Mouse (Mus musculus) neural tube, embryonic 15.5 days (tissue): ENCODE measurements around the gene Zdhhc24. TPM values are rescaled to one million over a fixed set of nuclear protein-coding genes. Genes with fewer than 3 reads are reported as not detected.

ENCODE experiments used
- ATAC-seq: fragments of 200-750 bp; cut with Nextera tagmentation; 2 replicates; pipeline ENCODE4 v1.8.0; 2017; ENCODE audit warnings: mild to moderate bottlenecking, moderate TSS enrichment, moderate library complexity; ENCODE audit not compliant: low FRiP score
- H3K27ac ChIP-seq: fragments of 300-500 bp; sonication (generic); replicated peaks from 2 replicates; pipeline ENCODE4 v1.5.1; 2015; ENCODE audit warnings: mild to moderate bottlenecking, inconsistent platforms
- H3K27me3 ChIP-seq: fragments of 300-500 bp; sonication (generic); replicated peaks from 2 replicates; pipeline ENCODE4 v1.6.1; 2015; ENCODE audit warnings: inconsistent platforms
- H3K36me3 ChIP-seq: fragments of 300-500 bp; sonication (generic); 2 replicates; pipeline ENCODE4 v1.6.1; 2015; ENCODE audit warnings: inconsistent platforms
- H3K4me1 ChIP-seq: fragments of 300-500 bp; sonication (generic); 2 replicates; pipeline ENCODE4 v1.6.1; 2015; ENCODE audit warnings: inconsistent platforms
- H3K4me2 ChIP-seq: fragments of 300-500 bp; sonication (generic); 2 replicates; pipeline ENCODE4 v1.6.1; 2015; ENCODE audit warnings: inconsistent platforms, mild to moderate bottlenecking, moderate library complexity
- H3K4me3 ChIP-seq: fragments of 300-500 bp; sonication (generic); replicated peaks from 2 replicates; pipeline ENCODE4 v1.5.1; 2015; ENCODE audit warnings: mild to moderate bottlenecking, inconsistent platforms
- H3K9ac ChIP-seq: fragments of 300-500 bp; sonication (generic); replicated peaks from 2 replicates; pipeline ENCODE4 v1.6.1; 2015; ENCODE audit warnings: mild to moderate bottlenecking, inconsistent platforms
- H3K9me3 ChIP-seq: fragments of 300-500 bp; sonication (generic); replicated peaks from 2 replicates; pipeline ENCODE4 v1.6.1; 2016; ENCODE audit warnings: inconsistent platforms
- WGBS: fragments of 180-500 bp; shearing (Covaris S2); methylation state at CpG from one replicate; pipeline ENCODE4 v1.1.7; 2015; ENCODE audit warnings: mixed read lengths; 5-methylcytosine and 5-hydroxymethylcytosine counted together
- polyA plus RNA-seq: library from polyadenylated mRNA; unstranded; fragments of >200 nt; fragmentation: Nextera tagmentation; extraction: Ambion mirVana; gene quantifications from 2 replicates; pipeline ENCODE4 v1.2.1, GENCODE M21; 2015

Zdhhc24 gene
- polyA plus RNA-seq, result 19.7 and 20.5 TPM in 2 replicates

DNA sequence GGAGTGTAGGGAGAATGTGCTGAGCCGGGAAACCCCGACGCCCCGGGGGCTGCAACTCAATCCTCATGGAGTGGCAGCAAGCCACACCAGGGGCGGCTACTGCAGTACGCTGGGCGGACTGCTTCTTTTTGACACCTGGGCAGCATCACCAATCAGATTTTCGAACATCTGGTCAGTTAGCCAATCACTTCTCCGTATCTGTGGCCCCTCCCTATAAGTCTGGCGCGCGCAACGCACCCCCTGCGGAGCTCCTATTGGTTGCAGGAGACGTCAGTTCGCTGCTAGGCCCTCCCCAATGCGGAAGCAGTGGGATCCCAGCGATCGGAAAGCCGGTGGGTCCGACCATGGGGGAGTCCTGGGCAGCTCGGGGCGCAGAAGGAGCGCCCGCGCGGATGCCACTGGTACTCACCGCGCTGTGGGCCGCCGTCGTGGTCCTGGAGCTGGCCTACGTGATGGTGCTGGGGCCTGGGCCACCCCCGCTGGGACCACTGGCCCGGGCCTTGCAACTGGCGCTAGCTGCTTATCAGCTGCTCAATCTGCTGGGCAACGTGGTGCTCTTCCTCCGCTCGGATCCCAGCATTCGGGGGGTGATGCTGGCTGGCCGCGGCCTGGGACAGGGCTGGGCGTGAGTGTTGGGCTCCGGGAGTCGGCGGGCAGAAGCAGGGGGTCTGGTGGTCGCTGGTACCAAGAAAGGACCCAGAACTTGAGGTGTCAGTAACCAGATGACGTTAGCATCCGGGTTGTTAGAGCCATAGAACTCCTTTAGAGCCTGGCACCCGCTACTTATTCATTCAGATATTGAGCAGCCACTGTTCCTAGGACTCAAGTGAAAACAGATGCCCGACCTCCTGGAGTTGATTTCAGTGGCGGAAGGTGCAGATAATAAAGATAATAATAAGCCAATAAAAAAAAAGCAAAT lies at the start of gene Zdhhc24:
Gene Zdhhc24 (plus strand): TSS at position 264 of the 919 bp plus-strand sequence.
- H3K4me1 ChIP-seq, result peaks cover 23% of the 10 kb centered on the region
- H3K9me3 ChIP-seq, result no peaks in the 10 kb centered on the region
- peak within 1 kb of the TSS; percentile 98 for H3K4me3 ChIP-seq
- no peaks in the 10 kb centered on the region for H3K27me3 ChIP-seq
- ATAC-seq, result peak; percentile 98
- H3K27ac ChIP-seq, result peak within 1 kb of the TSS; percentile 84
- H3K36me3 ChIP-seq, result no peaks in the 10 kb centered on the region
- 2% methylated on average over 52 of the region's 52 CpGs for WGBS
- H3K4me2 ChIP-seq, result peak within 1 kb of the TSS; percentile 93
- H3K9ac ChIP-seq, result peak within 1 kb of the TSS; percentile 91

GRCm38 (mm10) chr19:4829156-4829555 lies 49.3 kb upstream of the Zdhhc24 start:
- H3K4me3 ChIP-seq, result no peak overlapping the region
- H3K9ac ChIP-seq, result no peak overlapping the region
- no peaks in the 10 kb centered on the region for H3K9me3 ChIP-seq
- H3K4me1 ChIP-seq, result 0 out of 2 replicates have a peak, but pooled peaks cover 7% of the 10 kb centered on the region
- no peaks in the 10 kb centered on the region for H3K27me3 ChIP-seq
- no peak overlapping the region for H3K4me2 ChIP-seq
- no peak for ATAC-seq
- peaks cover 20% of the 10 kb centered on the region for H3K36me3 ChIP-seq
- H3K27ac ChIP-seq, result no peak overlapping the region
- WGBS, result 58% methylated on average over 7 of the region's 7 CpGs

GRCm38 (mm10) chr19:4833977-4834376 lies 44.5 kb upstream of the Zdhhc24 start:
- peaks cover 20% of the 10 kb centered on the region for H3K4me1 ChIP-seq
- H3K9ac ChIP-seq, result no peak overlapping the region
- H3K27ac ChIP-seq, result no peak overlapping the region
- H3K4me2 ChIP-seq, result no peak overlapping the region
- no peaks in the 10 kb centered on the region for H3K9me3 ChIP-seq
- no peaks in the 10 kb centered on the region for H3K27me3 ChIP-seq
- peaks cover 15% of the 10 kb centered on the region for H3K36me3 ChIP-seq
- no peak overlapping the region for H3K4me3 ChIP-seq
- no peak for ATAC-seq
- WGBS, result 93% methylated on average over 8 of the region's 8 CpGs

GRCm38 (mm10) chr19:4836096-4836495 lies 42.4 kb upstream of the Zdhhc24 start:
- Histone ChIP-seq H3K4me3 (no peak overlapping the region), H3K9ac (no peak overlapping the region), H3K27me3 (peaks cover 13% of the 10 kb centered on the region), H3K9me3 (no peaks in the 10 kb centered on the region), H3K36me3 (peaks cover 15% of the 10 kb centered on the region), H3K4me2 (no peak overlapping the region), H3K27ac (no peak overlapping the region), H3K4me1 (peaks cover 29% of the 10 kb centered on the region)
- ATAC-seq, result no peak
- WGBS, result 77% methylated on average over 2 of the region's 2 CpGs

DNA sequence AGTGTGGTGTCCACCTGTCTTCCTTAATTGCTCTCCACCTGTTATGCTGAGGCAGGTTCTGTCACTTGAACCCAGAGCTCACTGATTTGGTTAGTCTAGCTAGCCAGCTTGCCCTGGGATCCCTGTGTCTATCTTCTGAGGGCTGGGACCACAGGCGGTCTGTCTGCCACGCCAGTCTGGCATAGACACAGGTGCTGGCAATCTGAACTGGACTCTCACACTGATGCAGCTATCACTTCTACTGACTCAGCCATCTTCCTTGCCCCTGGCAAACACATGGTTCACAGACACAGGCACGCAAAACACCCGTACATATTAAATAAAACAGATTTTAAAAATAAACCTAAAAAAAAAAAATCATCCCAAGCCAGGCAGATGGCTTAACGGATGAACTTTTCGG lies 41.4 kb upstream of the Zdhhc24 start:
- 95% methylated on average over 6 of the region's 6 CpGs for WGBS
- Histone ChIP-seq H3K27me3 (peaks cover 22% of the 10 kb centered on the region), H3K27ac (no peak overlapping the region), H3K4me1 (peaks cover 29% of the 10 kb centered on the region), H3K36me3 (peaks cover 15% of the 10 kb centered on the region), H3K4me2 (no peak overlapping the region), H3K9me3 (no peaks in the 10 kb centered on the region), H3K4me3 (no peak overlapping the region), H3K9ac (no peak overlapping the region)
- ATAC-seq, result no peak

DNA sequence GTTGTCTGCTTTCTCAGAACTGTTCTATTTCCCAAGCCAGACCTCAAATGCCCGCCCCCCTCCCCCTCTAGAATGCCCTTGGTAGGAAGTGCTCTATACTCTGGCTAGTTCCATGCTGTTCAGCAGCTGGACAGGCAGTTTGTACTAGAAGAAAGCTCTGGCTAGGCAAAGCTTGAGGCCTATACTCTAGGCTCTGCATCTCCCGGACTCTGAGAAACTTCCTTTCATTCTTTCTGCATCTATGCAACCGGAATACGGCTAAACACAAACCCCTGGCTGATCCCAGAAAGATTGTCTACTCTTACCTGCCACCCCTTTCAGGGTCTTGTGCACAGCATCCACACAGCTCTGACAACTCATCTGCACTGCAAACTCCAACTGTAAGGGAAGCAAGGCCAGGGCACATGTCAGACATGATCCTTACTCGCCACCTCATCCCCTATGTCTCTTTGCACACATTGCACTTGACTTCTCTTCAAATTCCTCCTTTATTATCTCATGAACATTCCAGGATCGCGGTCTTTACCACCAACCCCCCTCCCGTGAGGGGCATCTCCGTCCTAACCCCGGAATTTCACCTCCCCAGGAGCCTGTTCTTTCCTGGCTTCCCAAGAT lies 39.8 kb upstream of the Zdhhc24 start:
- peak; percentile 32; the same call in 1 of the 2 replicates for ATAC-seq
- WGBS, result 36% methylated on average over 10 of the region's 10 CpGs
- peak overlapping the region; percentile 52 for H3K9ac ChIP-seq
- H3K4me2 ChIP-seq, result peak overlapping the region; percentile 97
- peak overlapping the region; percentile 60 for H3K4me3 ChIP-seq
- peaks cover 22% of the 10 kb centered on the region for H3K4me1 ChIP-seq
- H3K36me3 ChIP-seq, result 0 out of 2 replicates have a peak, but pooled peaks cover 3% of the 10 kb centered on the region
- no peak overlapping the region; the same call in 1 of the 2 replicates for H3K27ac ChIP-seq
- no peaks in the 10 kb centered on the region for H3K9me3 ChIP-seq
- H3K27me3 ChIP-seq, result peaks cover 24% of the 10 kb centered on the region

DNA sequence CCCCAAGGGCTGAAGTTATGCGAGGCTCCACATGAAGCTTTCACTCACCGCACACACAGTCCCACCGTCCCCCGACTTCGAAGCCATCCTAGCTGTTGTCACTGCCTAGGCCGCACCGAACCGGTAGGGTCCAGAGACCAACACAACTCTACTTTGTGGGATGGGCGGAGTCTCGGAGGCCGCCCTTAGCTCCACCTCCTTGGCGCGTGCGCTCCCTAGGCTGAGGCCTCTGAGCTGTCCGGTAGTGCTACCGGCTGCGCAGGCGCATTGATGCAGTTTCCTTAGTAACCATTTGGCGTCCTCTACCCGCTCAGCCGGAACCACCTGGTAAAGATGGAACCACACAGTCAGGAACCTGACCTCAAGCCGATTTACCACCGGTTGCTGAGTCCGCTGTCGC lies 39.3 kb upstream of the Zdhhc24 start, which contains the start of the genes Ccs and Ccdc87:
Gene Ccs (minus strand): TSS at position 184 of the 400 bp plus-strand sequence.
Gene Ccdc87 (plus strand): TSS at position 218 of the 400 bp plus-strand sequence.
- under 1% methylated on average over 25 of the region's 25 CpGs for WGBS
- Histone ChIP-seq H3K27ac (no peak within 1 kb of the TSS; the same call in 1 of the 2 replicates), H3K27me3 (peaks cover 24% of the 10 kb centered on the region), H3K4me2 (peak within 1 kb of the TSS; percentile 97), H3K4me1 (peaks cover 22% of the 10 kb centered on the region), H3K4me3 (peak within 1 kb of the TSS; percentile 60), H3K9ac (peak within 1 kb of the TSS; percentile 52), H3K9me3 (no peaks in the 10 kb centered on the region), H3K36me3 (no peaks in the 10 kb centered on the region)
- peak; percentile 99 for ATAC-seq

GRCm38 (mm10) chr19:4840848-4841247 lies 37.6 kb upstream of the Zdhhc24 start:
- Histone ChIP-seq H3K36me3 (no peaks in the 10 kb centered on the region), H3K27me3 (peaks cover 24% of the 10 kb centered on the region), H3K9ac (no peak overlapping the region), H3K4me2 (no peak overlapping the region), H3K9me3 (no peaks in the 10 kb centered on the region), H3K4me3 (no peak overlapping the region), H3K4me1 (peaks cover 22% of the 10 kb centered on the region), H3K27ac (no peak overlapping the region)
- ATAC-seq, result no peak
- 83% methylated on average over 9 of the region's 9 CpGs for WGBS

DNA sequence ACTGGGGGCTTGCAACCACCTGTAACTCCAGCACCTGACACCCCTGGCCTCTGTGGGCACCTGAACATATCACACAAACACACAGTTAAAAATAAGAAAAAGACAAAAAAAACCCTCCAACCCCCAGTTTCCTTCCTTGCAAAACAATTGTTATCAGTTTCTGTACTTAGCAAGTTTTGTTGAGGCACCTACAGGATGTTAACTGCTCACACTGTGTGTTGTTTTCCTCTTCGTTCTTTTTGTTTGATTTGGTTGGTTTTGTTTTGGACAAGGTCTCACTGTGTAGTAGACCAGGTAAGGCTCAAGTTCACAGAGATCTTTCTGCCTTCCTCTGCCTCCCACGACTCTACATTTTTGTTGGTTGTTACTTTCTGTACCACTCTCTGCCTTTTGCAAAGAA lies 35.9 kb upstream of the Zdhhc24 start:
- Histone ChIP-seq H3K27me3 (peaks cover 24% of the 10 kb centered on the region), H3K4me2 (no peak overlapping the region), H3K4me3 (no peak overlapping the region), H3K36me3 (no peaks in the 10 kb centered on the region), H3K9ac (no peak overlapping the region), H3K9me3 (no peaks in the 10 kb centered on the region), H3K27ac (no peak overlapping the region), H3K4me1 (peaks cover 22% of the 10 kb centered on the region)
- WGBS, result 75% methylated on average over 2 of the region's 2 CpGs
- no peak for ATAC-seq

- ATAC-seq, result no peak
- H3K4me3 ChIP-seq, result no peak overlapping the region
- no peaks in the 10 kb centered on the region for H3K9me3 ChIP-seq
- WGBS, result 70% methylated on average over 2 of the region's 2 CpGs
- no peak overlapping the region for H3K4me2 ChIP-seq
- no peak overlapping the region for H3K9ac ChIP-seq
- no peaks in the 10 kb centered on the region for H3K36me3 ChIP-seq
- H3K27ac ChIP-seq, result no peak overlapping the region
- H3K4me1 ChIP-seq, result no peaks in the 10 kb centered on the region
- H3K27me3 ChIP-seq, result peaks cover 14% of the 10 kb centered on the region
Observed at GRCm38 (mm10) chr19:4845846-4846245, 32.6 kb upstream of the Zdhhc24 start.

- Histone ChIP-seq H3K27me3 (peaks cover 2% of the 10 kb centered on the region; the same call in 1 of the 2 replicates), H3K9ac (no peak overlapping the region), H3K27ac (no peak overlapping the region), H3K4me3 (no peak overlapping the region), H3K9me3 (no peaks in the 10 kb centered on the region), H3K4me1 (no peaks in the 10 kb centered on the region), H3K4me2 (no peak overlapping the region), H3K36me3 (no peaks in the 10 kb centered on the region)
- WGBS, result 41% methylated on average over 7 of the region's 7 CpGs
- no peak for ATAC-seq
Observed at GRCm38 (mm10) chr19:4847490-4847889, 31.0 kb upstream of the Zdhhc24 start.
